Mouse (Mus musculus) midbrain, embryonic 16.5 days (tissue): ENCODE measurements around the gene Kifc3. TPM values are rescaled to one million over a fixed set of nuclear protein-coding genes. Genes with fewer than 3 reads are reported as not detected.

Experiments
- ATAC-seq: fragments of 200-750 bp; cut with Nextera tagmentation; 2 replicates; pipeline ENCODE4 v1.8.0; 2017; ENCODE audit warnings: moderate TSS enrichment
- H3K27ac ChIP-seq: fragments of 300-500 bp; sonication (generic); 2 replicates; pipeline ENCODE4 v1.5.1; 2014; ENCODE audit warnings: mild to moderate bottlenecking, low read length, mixed read lengths
- H3K27me3 ChIP-seq: fragments of 300-500 bp; sonication (generic); 2 replicates; pipeline ENCODE4 v1.6.1; 2014; ENCODE audit warnings: low read depth, low read length, mixed read lengths; ENCODE audit not compliant: control insufficient read depth, insufficient read depth
- H3K36me3 ChIP-seq: fragments of 300-500 bp; sonication (generic); 2 replicates; pipeline ENCODE4 v1.6.1; 2014; ENCODE audit warnings: mild to moderate bottlenecking, low read length, moderate library complexity, mixed read lengths; ENCODE audit not compliant: control insufficient read depth, insufficient read depth
- H3K4me1 ChIP-seq: fragments of 300-500 bp; sonication (generic); 2 replicates; pipeline ENCODE4 v1.6.1; 2014; ENCODE audit warnings: mild to moderate bottlenecking, low read length, mixed read lengths; ENCODE audit not compliant: control insufficient read depth, insufficient read depth
- H3K4me2 ChIP-seq: fragments of 300-500 bp; sonication (generic); 2 replicates; pipeline ENCODE4 v1.6.1; 2014; ENCODE audit warnings: mild to moderate bottlenecking, low read length, mixed read lengths
- H3K4me3 ChIP-seq: fragments of 300-500 bp; sonication (generic); 2 replicates; pipeline ENCODE4 v1.5.1; 2014; ENCODE audit warnings: low read depth, mild to moderate bottlenecking, low read length, moderate library complexity, mixed read lengths
- H3K9ac ChIP-seq: fragments of 300-500 bp; sonication (generic); 2 replicates; pipeline ENCODE4 v1.6.1; 2014; ENCODE audit warnings: low read depth, low read length, mixed read lengths
- H3K9me3 ChIP-seq: fragments of 300-500 bp; sonication (generic); replicated peaks from 2 replicates; pipeline ENCODE4 v1.6.1; 2014; ENCODE audit warnings: mild to moderate bottlenecking, low read length, mixed read lengths; ENCODE audit not compliant: control insufficient read depth, poor library complexity, severe bottlenecking
- WGBS: fragments of 180-500 bp; shearing (Covaris S2); extraction: QIAGEN DNeasy Blood & Tissue Kit; methylation state at CpG from one replicate; pipeline ENCODE4 v1.1.7; 2014; 5-methylcytosine and 5-hydroxymethylcytosine counted together
- polyA plus RNA-seq: library from polyadenylated mRNA; unstranded; fragments of >200 nt; fragmentation: Nextera tagmentation; extraction: Ambion mirVana; gene quantifications from 2 replicates; pipeline ENCODE4 v1.2.1, GENCODE M21; 2015

The Kifc3 gene
- polyA plus RNA-seq, 1 experiment from 2014 or later, result 31.1 TPM

DNA sequence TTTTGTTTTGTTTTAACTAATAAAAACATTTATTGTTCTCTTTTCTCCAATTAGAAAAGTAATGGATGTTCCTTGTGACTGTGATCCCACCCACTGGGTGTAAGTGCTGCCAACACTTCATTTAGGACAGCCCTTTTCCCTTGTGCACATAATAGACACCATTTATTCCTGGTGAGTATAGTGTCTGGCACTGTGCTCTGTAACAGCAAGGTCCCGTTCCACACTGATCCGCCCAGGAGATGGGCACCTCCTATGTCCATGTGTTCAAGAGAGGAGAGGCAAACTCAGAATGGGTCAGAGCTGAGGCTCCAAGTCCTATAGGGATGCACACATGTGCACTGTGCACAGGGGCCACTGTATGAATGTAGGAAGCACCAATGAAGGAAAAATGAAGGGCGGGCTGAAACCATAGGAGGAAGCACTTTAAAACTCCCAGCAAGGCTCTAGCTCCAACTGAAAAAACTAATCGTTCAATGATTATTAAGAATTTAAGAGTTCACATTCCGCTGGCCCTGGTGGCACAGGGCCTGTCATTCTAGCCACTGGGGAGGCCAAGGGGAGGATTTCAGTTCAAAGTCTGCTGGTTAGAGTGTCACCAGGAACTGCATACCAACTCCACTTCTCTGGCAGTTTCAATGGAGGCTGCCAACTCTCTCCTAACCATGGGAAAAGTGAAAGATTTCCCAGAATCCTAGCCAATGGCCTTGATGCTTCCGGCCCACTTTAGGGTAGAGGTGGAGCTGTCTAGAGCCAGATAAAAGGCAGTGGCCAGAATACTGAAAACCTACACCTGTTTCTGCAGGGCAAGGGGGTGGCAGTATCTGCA is 58.6 kb downstream of the Kifc3 start:
- WGBS, result 64% methylated on average over 6 of the region's 6 CpGs
- no peaks in the 10 kb centered on the region for H3K9me3 ChIP-seq
- H3K27me3 ChIP-seq, result no peaks in the 10 kb centered on the region
- H3K27ac ChIP-seq, result no peak overlapping the region
- H3K36me3 ChIP-seq, result no peaks in the 10 kb centered on the region
- 0 out of 2 replicates have a peak, but pooled peaks have one; percentile 9 for ATAC-seq
- H3K4me1 ChIP-seq, result peaks cover 21% of the 10 kb centered on the region
- no peak overlapping the region for H3K4me3 ChIP-seq
- no peak overlapping the region for H3K4me2 ChIP-seq
- no peak overlapping the region for H3K9ac ChIP-seq

DNA sequence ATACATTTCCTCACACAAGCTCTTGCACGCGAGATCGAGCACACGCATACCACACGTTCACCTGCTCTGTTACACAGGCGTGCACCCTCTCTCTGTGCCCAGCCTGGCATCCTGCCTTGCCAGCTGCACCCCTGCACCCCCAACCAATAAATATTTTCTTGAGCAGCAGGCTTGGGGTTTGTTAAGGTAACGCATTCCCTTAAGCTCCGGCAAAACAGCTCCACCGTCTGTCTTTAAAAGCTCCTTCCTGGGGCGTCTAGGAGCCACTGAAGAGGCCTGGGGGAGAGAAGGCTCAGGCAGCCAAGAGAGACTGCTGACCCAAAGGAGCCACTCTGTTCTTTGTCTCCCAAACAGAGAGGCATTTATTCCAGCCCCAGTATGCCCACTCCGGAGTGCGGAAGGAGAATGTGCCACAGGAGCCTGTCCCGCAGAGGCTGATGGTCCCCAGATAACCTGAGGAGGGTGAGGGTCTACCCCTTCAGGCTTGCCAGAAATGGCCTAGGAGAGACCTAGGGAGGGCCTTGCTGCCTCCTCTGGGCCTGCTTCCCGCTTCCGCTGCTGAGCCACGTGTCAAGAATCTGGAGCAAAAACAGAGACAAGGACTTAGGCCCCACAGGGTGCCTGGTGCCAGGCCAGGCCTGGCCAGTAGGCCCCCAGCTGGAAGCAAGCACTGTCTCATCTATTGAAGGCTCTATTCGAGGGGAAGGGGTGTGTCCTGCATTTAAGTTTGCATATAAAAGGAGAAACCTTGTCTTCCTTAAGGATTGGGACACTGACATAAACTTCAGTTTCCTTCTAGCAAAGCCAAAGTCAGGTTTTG is 59.4 kb downstream of the Kifc3 start:
- H3K27ac ChIP-seq, result peak overlapping the region; percentile 62
- H3K4me2 ChIP-seq, result peak overlapping the region; percentile 88
- peak; percentile 49 for ATAC-seq
- no peaks in the 10 kb centered on the region for H3K9me3 ChIP-seq
- H3K27me3 ChIP-seq, result no peaks in the 10 kb centered on the region
- H3K9ac ChIP-seq, result peak overlapping the region; percentile 93; the same call in 1 of the 2 replicates
- H3K4me1 ChIP-seq, result peaks cover 27% of the 10 kb centered on the region
- WGBS, result 8% methylated on average over 17 of the region's 17 CpGs
- H3K4me3 ChIP-seq, result peak overlapping the region; percentile 80
- no peaks in the 10 kb centered on the region for H3K36me3 ChIP-seq

DNA sequence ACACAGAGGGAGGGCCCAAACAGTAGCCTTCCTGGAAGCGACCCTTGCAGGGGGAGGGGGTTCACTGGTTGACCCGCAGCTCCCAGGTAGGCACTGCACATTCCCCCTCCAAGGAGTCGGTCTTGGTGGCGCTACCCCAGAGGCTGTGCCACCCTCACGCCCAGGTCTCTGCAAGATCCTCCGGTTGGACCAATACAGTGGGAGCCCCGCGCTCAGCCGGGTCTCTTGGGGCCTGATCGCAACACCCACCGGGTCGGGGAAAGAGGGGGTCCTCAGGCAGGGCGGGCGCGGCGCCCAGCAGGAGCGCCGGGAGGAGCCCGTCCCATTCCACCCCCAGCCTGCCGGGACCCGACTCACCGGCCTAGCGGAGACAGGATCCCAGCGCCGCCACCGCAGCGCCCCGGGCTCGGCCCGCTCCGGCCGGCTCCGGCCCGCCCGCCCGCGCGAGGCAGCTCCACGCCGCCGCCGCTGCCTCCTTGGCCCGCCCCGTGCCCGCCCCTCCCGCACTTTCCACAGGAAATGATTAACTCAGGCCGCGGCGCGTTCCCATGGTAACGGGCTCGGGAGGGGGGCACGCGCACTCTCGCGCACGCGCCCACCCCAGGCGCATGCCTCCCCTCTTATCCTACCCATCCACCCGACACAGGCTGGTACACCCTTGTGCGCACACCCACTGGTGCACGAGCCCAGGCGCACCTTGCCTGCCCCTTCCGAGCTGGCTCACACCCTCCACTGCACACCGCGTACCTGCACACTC is 60.4 kb downstream of the Kifc3 start:
- no peaks in the 10 kb centered on the region for H3K27me3 ChIP-seq
- H3K4me1 ChIP-seq, result peaks cover 36% of the 10 kb centered on the region
- H3K36me3 ChIP-seq, result no peaks in the 10 kb centered on the region
- H3K9ac ChIP-seq, result peak overlapping the region; percentile 93
- H3K4me3 ChIP-seq, result peak overlapping the region; percentile 80
- ATAC-seq, result peak; percentile 88
- no peaks in the 10 kb centered on the region for H3K9me3 ChIP-seq
- peak overlapping the region; percentile 88 for H3K4me2 ChIP-seq
- H3K27ac ChIP-seq, result peak overlapping the region; percentile 62
- WGBS, result 0% methylated on average over 43 of the region's 66 CpGs

DNA sequence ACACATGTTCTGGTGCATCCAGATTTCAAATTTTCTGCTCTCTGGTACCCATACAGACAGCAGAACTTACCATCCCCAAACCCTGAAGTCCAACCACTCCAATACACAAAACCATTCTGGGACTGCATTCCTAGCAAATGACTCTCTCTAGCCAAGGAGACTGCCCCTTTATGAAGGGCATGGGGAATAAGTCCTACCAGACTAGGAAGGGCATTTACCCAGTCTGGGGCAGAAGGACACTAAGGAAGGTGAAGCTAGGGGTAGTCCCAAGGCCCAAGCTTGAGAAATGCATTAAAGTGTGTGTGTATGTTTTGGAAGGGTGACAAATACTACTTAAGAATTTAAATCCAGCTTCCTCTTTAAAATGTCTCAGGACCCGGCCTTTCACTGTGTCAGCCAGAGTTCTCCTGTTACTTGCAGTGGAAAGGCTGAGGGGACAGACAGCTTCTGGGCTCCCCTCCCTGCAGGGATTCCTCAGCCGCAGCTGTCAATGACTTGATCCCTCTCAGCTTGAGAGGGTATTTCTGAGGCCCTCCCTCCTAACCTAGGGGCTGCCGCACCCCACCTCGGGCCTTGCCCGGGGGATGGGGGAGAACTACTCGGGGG is 61.0 kb downstream of the Kifc3 start:
- Histone ChIP-seq H3K36me3 (no peaks in the 10 kb centered on the region), H3K4me1 (peaks cover 41% of the 10 kb centered on the region), H3K9ac (peak overlapping the region; percentile 93), H3K27me3 (no peaks in the 10 kb centered on the region), H3K27ac (peak overlapping the region; percentile 62), H3K9me3 (no peaks in the 10 kb centered on the region), H3K4me3 (peak overlapping the region; percentile 80), H3K4me2 (peak overlapping the region; percentile 88)
- peak; percentile 4; the same call in 1 of the 2 replicates for ATAC-seq
- WGBS, result 4% methylated on average over 6 of the region's 6 CpGs

DNA sequence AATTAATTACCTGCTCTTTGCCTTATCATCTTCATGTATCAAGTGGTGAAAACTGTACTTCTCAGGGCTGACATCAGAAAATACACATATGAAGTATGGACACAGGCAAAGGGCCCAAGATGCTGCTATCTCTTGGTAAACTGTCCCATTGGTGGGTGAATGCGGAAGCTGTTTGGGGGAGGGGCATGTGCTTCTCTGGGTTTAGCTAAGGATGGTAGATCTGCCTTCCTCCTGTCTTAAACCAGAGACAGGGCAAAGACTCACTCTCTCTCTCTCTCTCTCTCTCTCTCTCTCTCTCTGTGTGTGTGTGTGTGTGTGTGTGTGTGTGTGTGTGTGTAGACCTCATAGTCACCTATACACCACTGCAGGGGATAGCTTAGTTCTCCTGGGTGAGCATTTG is 61.6 kb downstream of the Kifc3 start:
- Histone ChIP-seq H3K27me3 (no peaks in the 10 kb centered on the region), H3K4me3 (no peak overlapping the region; the same call in 1 of the 2 replicates), H3K4me1 (peaks cover 41% of the 10 kb centered on the region), H3K9me3 (no peaks in the 10 kb centered on the region), H3K9ac (peak overlapping the region; percentile 93; the same call in 1 of the 2 replicates), H3K36me3 (no peaks in the 10 kb centered on the region), H3K4me2 (peak overlapping the region; percentile 88; the same call in 1 of the 2 replicates), H3K27ac (no peak overlapping the region)
- ATAC-seq, result no peak
- 65% methylated on average over 1 of the region's 1 CpGs for WGBS

DNA sequence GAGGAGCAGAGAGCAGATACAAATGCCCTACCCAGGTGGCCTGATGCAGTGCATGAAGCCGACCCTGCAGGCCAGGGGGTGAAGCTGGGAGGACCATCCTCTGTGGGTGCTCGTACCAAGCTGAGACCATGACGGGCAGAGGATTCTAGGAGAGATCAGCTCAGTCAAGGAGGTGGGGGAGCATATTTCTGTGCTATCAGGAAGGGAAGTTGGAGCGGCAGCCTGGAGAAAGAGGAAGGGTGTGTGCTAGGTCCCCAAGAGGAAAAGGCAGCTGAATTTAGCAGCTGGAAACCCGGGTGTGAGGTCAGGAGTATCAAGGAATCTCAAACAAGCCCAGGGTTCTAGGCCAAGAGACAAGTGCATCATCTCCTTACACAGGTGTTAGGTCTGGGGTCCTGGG is 62.1 kb downstream of the Kifc3 start:
- 75% methylated on average over 5 of the region's 5 CpGs for WGBS
- Histone ChIP-seq H3K36me3 (no peaks in the 10 kb centered on the region), H3K9me3 (no peaks in the 10 kb centered on the region), H3K9ac (no peak overlapping the region), H3K4me1 (peaks cover 41% of the 10 kb centered on the region), H3K27me3 (no peaks in the 10 kb centered on the region), H3K27ac (no peak overlapping the region), H3K4me2 (peak overlapping the region; percentile 15; the same call in 1 of the 2 replicates), H3K4me3 (no peak overlapping the region)
- ATAC-seq, result no peak

DNA sequence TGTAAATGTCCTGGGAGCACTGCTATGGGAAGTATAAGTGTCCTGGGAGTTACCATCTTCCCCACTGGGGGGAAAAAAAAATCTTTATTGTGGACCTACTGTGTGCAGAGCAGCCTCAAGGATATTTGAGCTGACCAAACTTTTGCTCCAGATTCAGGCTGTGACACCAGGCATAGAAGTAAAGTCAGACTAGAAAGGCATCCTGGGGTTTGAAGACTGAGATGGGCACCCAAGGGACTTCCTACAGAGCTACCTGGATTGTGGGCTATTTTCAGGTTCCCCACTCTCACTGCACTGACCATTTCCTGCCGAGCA is 63.6 kb downstream of the Kifc3 start:
- peaks cover 41% of the 10 kb centered on the region for H3K4me1 ChIP-seq
- ATAC-seq, result no peak
- no peak overlapping the region for H3K4me3 ChIP-seq
- H3K4me2 ChIP-seq, result no peak overlapping the region
- no peaks in the 10 kb centered on the region for H3K9me3 ChIP-seq
- 87% methylated on average over 1 of the region's 1 CpGs for WGBS
- no peak overlapping the region for H3K9ac ChIP-seq
- H3K27ac ChIP-seq, result no peak overlapping the region
- no peaks in the 10 kb centered on the region for H3K27me3 ChIP-seq
- H3K36me3 ChIP-seq, result no peaks in the 10 kb centered on the region

DNA sequence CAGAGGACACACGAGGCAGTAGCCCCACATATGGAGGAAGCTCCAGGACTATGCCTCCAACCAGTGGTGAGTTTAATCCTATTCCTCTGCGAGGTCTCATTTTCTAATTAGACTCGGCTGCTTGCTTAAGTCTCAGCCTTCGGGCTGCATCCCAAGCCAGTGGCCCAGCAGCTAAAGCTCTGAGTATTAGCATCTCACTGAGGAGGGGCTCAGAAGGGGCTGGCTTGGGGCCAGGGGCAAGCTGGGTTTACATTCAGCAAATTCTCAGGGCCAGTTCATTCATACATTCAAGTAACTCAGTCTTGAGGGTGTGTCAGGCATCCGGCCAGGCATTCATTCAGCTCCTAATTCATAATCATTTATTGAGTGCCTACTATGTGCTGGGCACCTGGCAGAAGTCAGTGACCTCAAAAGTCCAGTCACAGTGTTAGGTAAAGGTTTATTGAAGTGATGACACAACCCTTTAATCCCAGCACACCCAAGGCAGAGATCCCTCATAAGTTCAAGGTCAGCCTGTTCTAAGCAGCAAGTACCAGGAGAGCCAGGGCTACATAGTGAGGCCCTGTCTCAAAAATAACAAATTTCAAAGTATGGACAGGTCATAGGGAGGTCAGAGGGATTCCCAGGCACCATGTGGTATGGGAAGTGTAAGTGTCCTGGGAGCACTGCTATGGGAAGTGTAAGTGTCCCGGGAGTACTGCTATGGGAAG is 64.1 kb downstream of the Kifc3 start:
- H3K9me3 ChIP-seq, result no peaks in the 10 kb centered on the region
- peaks cover 41% of the 10 kb centered on the region for H3K4me1 ChIP-seq
- no peaks in the 10 kb centered on the region for H3K27me3 ChIP-seq
- ATAC-seq, result no peak
- H3K27ac ChIP-seq, result no peak overlapping the region
- peak overlapping the region; percentile 49 for H3K4me2 ChIP-seq
- H3K9ac ChIP-seq, result 0 out of 2 replicates have a peak overlapping the region, but pooled peaks have one; percentile 18
- WGBS, result 20% methylated on average over 6 of the region's 6 CpGs
- H3K4me3 ChIP-seq, result peak overlapping the region; percentile 19
- no peaks in the 10 kb centered on the region for H3K36me3 ChIP-seq
